Mouse (Mus musculus) limb, embryonic 12.5 days (tissue): ENCODE measurements around the gene Syt17. TPM values are rescaled to one million over a fixed set of nuclear protein-coding genes. Genes with fewer than 3 reads are reported as not detected.

Source experiments
- ATAC-seq: fragments of 200-750 bp; cut with Nextera tagmentation; 2 replicates; pipeline ENCODE4 v1.8.0; 2017; ENCODE audit warnings: low read depth, moderate TSS enrichment; ENCODE audit not compliant: insufficient number of reproducible peaks, insufficient read depth, low FRiP score, low TSS enrichment
- H3K27ac ChIP-seq: fragments of 300-500 bp; sonication (generic); 2 replicates; pipeline ENCODE4 v1.5.1; 2016; ENCODE audit warnings: mild to moderate bottlenecking, moderate library complexity
- H3K27me3 ChIP-seq: fragments of 300-500 bp; sonication (generic); 2 replicates; pipeline ENCODE4 v1.6.1; 2016; ENCODE audit warnings: mild to moderate bottlenecking, moderate library complexity
- H3K36me3 ChIP-seq: fragments of 300-500 bp; sonication (generic); 2 replicates; pipeline ENCODE4 v1.6.1; 2016; ENCODE audit warnings: mild to moderate bottlenecking, moderate library complexity
- H3K4me1 ChIP-seq: fragments of 300-500 bp; sonication (generic); replicated peaks from 2 replicates; pipeline ENCODE4 v1.6.1; 2016
- H3K4me2 ChIP-seq: fragments of 300-500 bp; sonication (generic); 2 replicates; pipeline ENCODE4 v1.6.1; 2016; ENCODE audit warnings: mild to moderate bottlenecking, moderate library complexity
- H3K4me3 ChIP-seq: fragments of 300-500 bp; sonication (generic); replicated peaks from 2 replicates; pipeline ENCODE4 v1.5.1; 2016; ENCODE audit warnings: mild to moderate bottlenecking
- H3K9ac ChIP-seq: fragments of 300-500 bp; sonication (generic); replicated peaks from 2 replicates; pipeline ENCODE4 v1.6.1; 2016; ENCODE audit warnings: mild to moderate bottlenecking, moderate library complexity
- H3K9me3 ChIP-seq: fragments of 300-500 bp; sonication (generic); 2 replicates; pipeline ENCODE4 v1.6.1; 2016; ENCODE audit warnings: mild to moderate bottlenecking, moderate library complexity
- WGBS: fragments of 180-500 bp; shearing (Covaris S2); methylation state at CpG from one replicate; pipeline ENCODE4 v1.1.7; 2016; 5-methylcytosine and 5-hydroxymethylcytosine counted together
- polyA plus RNA-seq: library from polyadenylated mRNA; unstranded; fragments of >200 nt; fragmentation: Nextera tagmentation; extraction: Ambion mirVana; gene quantifications from 2 replicates; pipeline ENCODE4 v1.2.1, GENCODE M21; 2016

The Syt17 gene
- 1.7 TPM in 2 replicates for polyA plus RNA-seq

DNA sequence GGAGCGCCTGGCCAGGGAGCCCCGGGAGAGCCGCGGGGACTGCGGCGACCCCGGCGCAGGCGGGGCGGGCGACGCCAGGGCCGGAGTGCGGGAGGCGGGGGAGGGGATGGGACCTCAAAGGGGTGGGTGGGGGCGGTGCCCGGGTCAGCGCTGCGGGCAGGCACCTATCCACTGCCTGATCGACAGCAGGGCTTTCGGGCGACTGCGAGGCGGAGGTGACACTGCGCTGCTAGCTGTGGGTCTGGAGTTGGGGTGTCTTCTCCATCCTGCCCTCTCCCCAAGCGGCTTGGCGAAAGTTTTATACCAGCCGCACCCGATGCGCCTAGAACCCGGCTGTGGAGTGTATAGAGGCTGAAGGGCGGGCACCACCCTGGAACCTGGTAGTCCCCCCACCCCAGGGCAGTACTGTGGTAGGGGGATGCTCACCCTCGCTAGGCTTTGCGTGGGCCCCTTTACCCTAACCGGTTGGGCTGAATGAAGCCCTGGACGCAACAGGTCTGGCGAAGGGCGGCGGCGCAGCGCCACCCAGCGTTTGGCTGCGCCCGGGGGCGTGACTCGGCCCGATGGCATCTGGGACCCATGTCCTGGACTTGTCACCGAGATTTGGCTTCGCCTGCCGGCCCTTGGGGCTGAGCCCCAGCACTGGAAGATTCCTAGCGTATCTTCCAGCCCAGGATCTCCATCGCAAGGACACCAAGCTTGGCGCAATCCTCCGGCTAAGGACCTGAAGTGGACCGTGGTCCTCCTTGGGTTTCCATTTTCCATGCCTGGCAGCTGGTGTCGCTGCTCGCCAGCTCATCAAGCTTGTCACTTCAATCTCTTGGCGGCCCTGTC, at the start of gene Syt17:
Gene Syt17, minus strand, starts transcription at position 89 of the 834 bp plus-strand sequence.
- peaks cover 45% of the 10 kb centered on the region for H3K27me3 ChIP-seq
- H3K9me3 ChIP-seq: no peaks in the 10 kb centered on the region
- H3K36me3 ChIP-seq: no peaks in the 10 kb centered on the region
- H3K27ac ChIP-seq: no peak within 1 kb of the TSS
- ATAC-seq: peak; percentile 74
- peaks cover 20% of the 10 kb centered on the region for H3K4me1 ChIP-seq
- H3K4me2 ChIP-seq: peak within 1 kb of the TSS; percentile 96
- WGBS: 1% methylated on average over 54 of the region's 58 CpGs
- H3K9ac ChIP-seq: peak within 1 kb of the TSS; percentile 67
- H3K4me3 ChIP-seq: peak within 1 kb of the TSS; percentile 67

DNA sequence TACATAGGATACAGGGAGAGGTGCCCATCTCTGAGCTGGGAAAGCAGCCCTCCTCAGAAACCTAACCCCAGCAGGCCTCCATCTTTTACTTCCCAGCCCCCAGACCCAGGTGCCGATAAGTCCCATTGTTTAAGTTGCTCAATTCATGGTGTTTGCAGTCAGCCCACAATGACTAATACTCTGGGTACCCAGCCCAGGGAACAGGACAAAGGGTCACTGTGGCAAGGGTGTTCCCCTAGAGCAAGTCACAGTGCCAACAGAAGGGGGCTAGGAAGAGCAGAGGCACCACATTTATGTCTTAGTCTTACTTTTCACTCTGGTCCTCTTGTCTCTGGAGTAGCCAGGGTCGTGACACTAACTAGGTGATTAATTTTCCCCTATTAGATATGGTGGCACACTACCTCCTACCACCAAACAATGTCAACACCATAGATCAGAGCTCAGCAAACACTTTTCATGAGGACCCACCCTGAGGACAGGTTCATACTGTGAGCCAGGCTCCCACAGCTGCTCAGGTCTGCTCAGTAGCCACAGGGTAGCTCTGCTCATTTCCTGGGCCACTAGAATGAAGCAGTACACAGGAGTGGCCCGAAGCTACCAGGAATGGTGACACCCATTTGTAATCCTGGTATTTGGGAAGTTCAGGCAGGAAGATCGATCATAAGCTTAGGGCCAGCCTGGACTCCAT, 47.0 kb upstream of the Syt17 start:
- Histone ChIP-seq H3K27ac (no peak overlapping the region), H3K4me3 (no peak overlapping the region), H3K36me3 (peaks cover 6% of the 10 kb centered on the region), H3K4me2 (no peak overlapping the region), H3K9ac (no peak overlapping the region), H3K4me1 (peaks cover 18% of the 10 kb centered on the region), H3K27me3 (peaks cover 14% of the 10 kb centered on the region), H3K9me3 (peaks cover 7% of the 10 kb centered on the region; the same call in 1 of the 2 replicates)
- 78% methylated on average over 4 of the region's 4 CpGs for WGBS
- no peak for ATAC-seq

DNA sequence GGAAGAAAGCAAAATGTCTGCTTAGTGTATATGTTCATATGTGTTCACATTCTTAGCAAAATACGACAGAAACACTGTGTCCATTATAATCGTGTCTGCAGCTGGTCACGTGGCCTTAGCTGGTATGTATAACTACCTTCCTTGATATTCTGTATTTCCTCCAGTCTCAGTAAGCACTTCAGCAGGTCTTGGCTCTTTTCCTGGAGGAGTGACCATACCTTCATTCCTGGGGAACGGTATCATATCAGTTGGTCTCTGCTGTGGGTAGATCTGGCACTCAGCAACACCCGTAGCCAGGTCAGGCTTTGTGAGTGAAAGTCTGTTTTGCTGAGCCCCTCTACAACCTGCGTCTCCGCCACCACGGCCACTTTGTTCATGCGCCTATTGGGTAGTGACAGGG, 45.9 kb upstream of the Syt17 start:
- Histone ChIP-seq H3K36me3 (peaks cover 15% of the 10 kb centered on the region), H3K4me1 (peaks cover 29% of the 10 kb centered on the region), H3K4me2 (no peak overlapping the region), H3K9me3 (peaks cover 7% of the 10 kb centered on the region; the same call in 1 of the 2 replicates), H3K9ac (no peak overlapping the region), H3K27me3 (peaks cover 21% of the 10 kb centered on the region), H3K27ac (no peak overlapping the region), H3K4me3 (no peak overlapping the region)
- no peak for ATAC-seq
- WGBS: 89% methylated on average over 9 of the region's 9 CpGs

DNA sequence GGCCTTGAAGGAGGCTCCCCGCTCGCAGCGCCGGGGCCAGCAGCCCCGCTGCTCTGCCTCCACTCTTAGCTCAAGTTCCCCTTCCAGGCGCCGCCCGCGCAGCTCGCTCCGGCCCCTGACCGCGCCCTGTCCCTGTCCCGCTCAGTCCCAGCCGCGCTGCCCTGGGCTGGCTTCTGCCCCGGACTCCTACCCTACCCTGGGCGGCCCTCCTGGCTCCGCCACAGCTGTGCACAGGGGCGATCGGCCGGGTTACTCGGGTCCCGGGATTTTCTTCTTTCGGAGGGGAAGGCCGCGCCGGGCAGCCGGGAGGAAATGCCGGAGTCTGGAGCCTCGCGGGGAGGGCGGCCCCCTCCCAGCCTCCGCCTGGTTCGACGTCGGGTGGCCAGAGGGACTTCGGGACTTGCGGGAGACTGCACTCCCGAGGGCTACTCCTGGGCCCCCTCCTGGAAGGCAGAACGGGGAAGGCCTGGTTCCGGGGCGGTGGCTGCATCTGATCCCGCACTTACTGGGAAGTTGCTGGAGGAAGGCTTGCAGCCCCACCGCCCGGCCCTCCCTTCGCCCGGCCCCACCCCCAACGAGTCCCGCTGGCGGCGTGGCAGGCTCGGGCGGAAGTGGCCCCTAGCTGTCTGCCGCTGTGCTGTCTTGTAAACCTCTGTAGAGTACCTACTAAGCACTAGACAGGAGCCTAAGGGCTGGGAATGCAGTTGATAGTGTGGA, 43.6 kb upstream of the Syt17 start, which contains the start of gene Itpripl2:
Gene Itpripl2, minus strand, starts transcription at position 545 of the 717 bp plus-strand sequence.
- Histone ChIP-seq H3K27me3 (peaks cover 25% of the 10 kb centered on the region), H3K4me3 (peak within 1 kb of the TSS; percentile 75), H3K9me3 (no peaks in the 10 kb centered on the region), H3K9ac (peak within 1 kb of the TSS; percentile 90), H3K36me3 (peaks cover 16% of the 10 kb centered on the region), H3K27ac (peak within 1 kb of the TSS; percentile 84), H3K4me2 (peak within 1 kb of the TSS; percentile 87), H3K4me1 (peaks cover 43% of the 10 kb centered on the region)
- under 1% methylated on average over 55 of the region's 55 CpGs for WGBS
- ATAC-seq: peak; percentile 82

DNA sequence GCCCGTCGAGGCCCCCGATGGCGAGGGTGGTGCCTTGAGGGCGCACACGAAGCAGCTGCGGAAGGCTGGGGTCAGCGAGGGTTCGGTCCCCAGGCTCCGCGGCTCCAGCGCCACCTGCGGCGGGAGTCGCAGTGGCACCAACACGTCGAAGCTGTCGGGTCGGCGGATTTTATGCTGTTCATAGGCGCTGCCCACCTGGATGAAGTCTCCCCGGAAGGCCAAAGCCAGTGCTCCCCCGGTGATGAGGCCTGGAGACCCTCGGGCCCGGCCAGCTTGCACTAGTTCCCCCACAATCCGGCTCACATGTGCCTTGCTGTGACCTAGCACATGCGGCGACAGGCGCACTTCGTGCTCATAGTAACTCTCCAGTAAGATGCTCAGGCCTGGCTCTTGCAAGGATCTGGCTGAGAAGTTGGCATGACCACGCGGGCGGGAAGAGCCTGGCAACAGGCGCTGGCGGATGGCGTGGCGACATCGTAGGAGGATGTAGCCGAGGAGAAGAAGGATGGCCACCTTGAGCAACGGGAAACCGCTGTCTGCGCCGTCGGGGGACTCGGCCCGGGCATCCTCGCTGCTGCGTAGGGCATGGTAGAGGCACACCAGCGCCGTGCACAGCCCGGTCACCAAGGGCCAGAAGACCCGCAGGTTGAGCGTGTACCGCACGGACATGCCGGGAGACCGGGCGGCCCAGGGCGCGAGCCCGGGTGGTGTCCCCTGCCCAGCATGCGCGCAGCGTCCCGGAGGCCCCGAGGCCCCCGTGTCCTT, 42.8 kb upstream of the Syt17 start:
- H3K36me3 ChIP-seq: peaks cover 16% of the 10 kb centered on the region
- H3K9ac ChIP-seq: peak overlapping the region; percentile 90
- peaks cover 25% of the 10 kb centered on the region for H3K27me3 ChIP-seq
- WGBS: 3% methylated on average over 67 of the region's 67 CpGs
- H3K4me2 ChIP-seq: peak overlapping the region; percentile 87
- ATAC-seq: peak; percentile 8; the same call in 1 of the 2 replicates
- H3K27ac ChIP-seq: peak overlapping the region; percentile 84
- peaks cover 43% of the 10 kb centered on the region for H3K4me1 ChIP-seq
- no peaks in the 10 kb centered on the region for H3K9me3 ChIP-seq
- H3K4me3 ChIP-seq: peak overlapping the region; percentile 75

DNA sequence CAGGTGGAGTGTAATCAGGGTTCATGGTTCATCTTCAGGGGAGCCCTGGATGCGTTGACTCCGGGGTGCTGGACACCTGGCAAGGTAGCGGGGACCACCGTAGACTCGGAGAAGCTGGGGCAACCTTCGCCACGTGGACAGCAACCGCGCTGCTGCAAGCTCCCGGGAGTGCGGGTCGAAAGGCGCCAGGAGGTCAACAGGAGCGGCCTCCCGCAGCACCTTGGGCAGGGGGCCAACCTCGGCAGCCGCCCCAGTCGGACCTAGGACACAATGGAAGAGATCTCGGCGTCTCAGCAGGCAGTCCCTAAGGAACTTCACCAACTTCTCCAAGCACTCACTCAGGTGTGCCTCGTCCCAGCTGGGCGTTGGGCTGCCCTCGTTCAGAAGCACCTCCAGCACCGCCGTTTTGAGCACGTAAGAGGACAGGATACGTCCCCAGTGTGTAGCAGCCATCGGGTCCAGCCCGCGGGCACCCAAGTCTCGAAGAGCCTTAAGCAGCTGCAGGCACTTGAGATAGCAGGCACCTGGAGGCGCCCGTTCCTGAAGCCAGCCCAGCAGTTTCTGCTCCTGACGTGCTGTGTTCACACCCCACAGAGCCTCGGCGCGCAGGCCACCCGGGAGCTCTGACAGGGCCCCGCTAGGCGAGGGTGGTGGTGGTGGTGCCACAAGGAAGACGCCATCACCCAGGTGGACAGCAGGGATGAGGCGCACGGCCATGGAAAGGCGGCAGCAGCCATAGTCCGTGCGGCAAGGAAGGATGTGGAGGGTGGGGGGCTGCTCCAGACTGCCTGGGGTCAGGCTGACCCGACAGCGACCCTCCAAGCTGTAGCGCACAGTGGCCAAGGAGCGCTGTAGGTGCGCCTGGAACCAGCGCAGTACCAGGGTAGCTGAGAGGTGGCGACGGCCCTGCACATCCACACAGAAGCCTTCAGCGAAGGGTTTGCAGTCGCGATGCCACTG, 42.0 kb upstream of the Syt17 start:
- H3K36me3 ChIP-seq: peaks cover 16% of the 10 kb centered on the region
- ATAC-seq: no peak
- H3K9ac ChIP-seq: no peak overlapping the region; the same call in 1 of the 2 replicates
- H3K9me3 ChIP-seq: no peaks in the 10 kb centered on the region
- H3K27me3 ChIP-seq: peaks cover 25% of the 10 kb centered on the region
- no peak overlapping the region for H3K27ac ChIP-seq
- 23% methylated on average over 57 of the region's 57 CpGs for WGBS
- H3K4me2 ChIP-seq: peak overlapping the region; percentile 87
- peak overlapping the region; percentile 75 for H3K4me3 ChIP-seq
- H3K4me1 ChIP-seq: peaks cover 43% of the 10 kb centered on the region

DNA sequence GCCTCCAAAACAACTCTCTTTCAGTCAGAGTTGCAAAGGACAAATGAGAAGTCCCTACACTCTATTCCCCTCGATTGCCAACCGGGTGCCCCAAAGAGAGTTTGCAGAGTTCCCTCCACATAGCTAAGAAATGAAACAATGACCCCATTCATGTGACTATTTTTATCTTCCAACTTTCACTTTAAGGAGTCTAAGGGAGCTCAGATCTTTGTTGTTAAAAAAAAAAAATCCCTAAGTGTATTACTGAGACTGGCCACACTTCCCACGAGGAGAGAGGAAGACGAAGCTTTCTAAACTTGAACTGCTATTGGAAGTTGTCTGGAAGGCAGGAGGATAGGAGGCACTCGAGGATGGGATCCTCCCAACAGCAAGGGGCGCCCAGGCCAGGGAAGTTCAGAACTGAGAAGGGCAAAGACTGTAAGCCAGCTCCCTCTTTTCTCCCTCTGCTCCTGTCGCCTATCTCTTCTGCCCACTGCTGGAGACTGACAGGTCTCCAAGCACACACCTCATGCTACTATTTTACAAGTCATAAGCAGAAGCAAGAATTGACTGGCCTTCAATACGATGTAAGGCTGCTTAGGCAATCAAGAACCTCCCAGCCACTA, 40.1 kb upstream of the Syt17 start:
- Histone ChIP-seq H3K4me2 (peak overlapping the region; percentile 87), H3K27ac (no peak overlapping the region), H3K36me3 (peaks cover 19% of the 10 kb centered on the region), H3K27me3 (peaks cover 25% of the 10 kb centered on the region), H3K9ac (no peak overlapping the region), H3K9me3 (no peaks in the 10 kb centered on the region), H3K4me3 (no peak overlapping the region), H3K4me1 (peaks cover 43% of the 10 kb centered on the region)
- WGBS: 33% methylated on average over 8 of the region's 8 CpGs
- ATAC-seq: no peak

DNA sequence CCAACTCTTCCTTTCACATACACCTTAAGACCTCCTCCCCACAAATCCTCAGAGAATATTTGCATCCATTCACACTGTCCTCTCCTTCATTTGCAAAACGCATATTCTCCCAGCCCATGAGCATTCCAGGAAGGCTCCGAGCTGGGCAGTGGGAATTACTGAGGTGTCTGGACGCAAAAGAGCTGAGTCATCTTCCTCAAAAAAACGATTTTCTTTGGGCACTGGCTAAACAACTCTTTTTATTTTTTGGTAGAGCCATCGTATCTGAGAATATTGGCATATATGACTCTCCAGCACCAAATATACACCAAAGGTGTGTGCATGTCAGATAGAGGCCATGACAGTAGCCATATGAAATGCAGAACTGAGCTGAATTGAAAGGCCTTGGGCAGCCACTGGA, 38.9 kb upstream of the Syt17 start:
- 61% methylated on average over 5 of the region's 5 CpGs for WGBS
- H3K27me3 ChIP-seq: peaks cover 25% of the 10 kb centered on the region
- H3K4me2 ChIP-seq: no peak overlapping the region
- no peaks in the 10 kb centered on the region for H3K9me3 ChIP-seq
- no peak overlapping the region for H3K9ac ChIP-seq
- ATAC-seq: no peak
- H3K4me3 ChIP-seq: no peak overlapping the region
- H3K4me1 ChIP-seq: peaks cover 39% of the 10 kb centered on the region
- peaks cover 19% of the 10 kb centered on the region for H3K36me3 ChIP-seq
- no peak overlapping the region for H3K27ac ChIP-seq

DNA sequence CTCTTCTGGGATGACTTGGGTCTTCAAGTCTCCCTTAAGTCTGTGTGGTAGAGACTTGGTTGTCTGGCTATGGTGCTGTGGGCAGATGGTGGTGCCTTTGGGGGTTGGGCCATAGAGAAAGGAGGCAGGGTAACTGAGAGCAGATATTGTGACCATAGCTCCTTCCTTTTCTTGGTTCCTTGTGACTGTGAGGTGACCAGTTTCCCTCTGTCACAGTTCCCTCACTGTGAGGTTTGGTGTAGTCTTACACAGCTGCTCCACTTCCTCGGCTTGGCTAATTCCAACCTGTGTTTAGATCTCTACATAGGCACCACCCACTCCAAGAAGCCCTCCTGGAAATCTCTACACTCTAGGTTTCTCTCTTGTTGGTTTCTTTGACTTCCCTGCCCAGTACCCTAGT, 36.0 kb upstream of the Syt17 start:
- Histone ChIP-seq H3K27me3 (peaks cover 4% of the 10 kb centered on the region; the same call in 1 of the 2 replicates), H3K27ac (no peak overlapping the region), H3K4me2 (no peak overlapping the region), H3K4me1 (peaks cover 15% of the 10 kb centered on the region), H3K9me3 (no peaks in the 10 kb centered on the region), H3K9ac (no peak overlapping the region), H3K4me3 (no peak overlapping the region), H3K36me3 (0 out of 2 replicates have a peak, but pooled peaks cover 5% of the 10 kb centered on the region)
- WGBS: 71% methylated on average over 1 of the region's 1 CpGs
- no peak for ATAC-seq
